Comparison of ENCODE assay signal across 8 mouse cellular contexts in genomic region chr14:25726226-25727148, GRCm38 (mm10). TPM values are rescaled to one million over a fixed set of nuclear protein-coding genes. Genes with fewer than 3 reads are reported as not detected.
DNase-seq lines count a peak whose midpoint lies in the region; ATAC-seq and TF ChIP-seq lines count a peak whose summit lies in the region.

No protein-coding gene starts in this region.

- H3K27me3 ChIP-seq in hindbrain, embryonic 11.5 days (ENCODE audit: control insufficient read depth, insufficient read depth, low read length): no peaks in the 10 kb centered on the region
- H3K27me3 ChIP-seq in hindbrain, embryonic 16.5 days (replicated peaks; ENCODE audit: control insufficient read depth, insufficient read depth, low read length): no peaks in the 10 kb centered on the region
- H3K27me3 ChIP-seq in ES-Bruce4 (ENCODE audit: control insufficient read depth, insufficient read depth, low read length, poor library complexity, severe bottlenecking): no peaks in the 10 kb centered on the region
- H3K27me3 ChIP-seq in liver, embryonic 16.5 days (ENCODE audit: control insufficient read depth, insufficient read depth, low read depth, low read length): no peaks in the 10 kb centered on the region

- no peaks in the 10 kb centered on the region for H3K4me1 ChIP-seq in hindbrain, embryonic 11.5 days (replicated peaks; ENCODE audit: control insufficient read depth, insufficient read depth, low read length)
- H3K4me1 ChIP-seq in hindbrain, embryonic 16.5 days (ENCODE audit: control insufficient read depth, insufficient read depth, low read depth, low read length): peaks cover 12% of the 10 kb centered on the region
- no peaks in the 10 kb centered on the region for H3K4me1 ChIP-seq in ES-Bruce4 (ENCODE audit: control insufficient read depth, insufficient read depth, low read length)
- H3K4me1 ChIP-seq in liver, embryonic 16.5 days (ENCODE audit: control insufficient read depth, low read depth, low read length): peaks cover 16% of the 10 kb centered on the region

- no peaks in the 10 kb centered on the region for H3K36me3 ChIP-seq in hindbrain, embryonic 11.5 days (ENCODE audit: control insufficient read depth, insufficient read depth, low read length)
- H3K36me3 ChIP-seq in hindbrain, embryonic 16.5 days (ENCODE audit: control insufficient read depth, insufficient read depth, low read length): no peaks in the 10 kb centered on the region
- no peaks in the 10 kb centered on the region for H3K36me3 ChIP-seq in ES-Bruce4 (ENCODE audit: control insufficient read depth, insufficient read depth, low read length, poor library complexity, severe bottlenecking)
- no peaks in the 10 kb centered on the region for H3K36me3 ChIP-seq in liver, embryonic 16.5 days (ENCODE audit: control insufficient read depth, insufficient read depth)

- WGBS in hindbrain, embryonic 11.5 days: 55% methylated on average over 20 of the region's 20 CpGs
- 57% methylated on average over 20 of the region's 20 CpGs for WGBS in hindbrain, embryonic 16.5 days
- WGBS in liver, embryonic 16.5 days (ENCODE audit: insufficient replicate concordance): 33% methylated on average over 20 of the region's 20 CpGs

- ATAC-seq in hindbrain, embryonic 11.5 days (ENCODE audit: low FRiP score): no peak
- no peak for ATAC-seq in hindbrain, embryonic 16.5 days
- no peak for ATAC-seq in liver, embryonic 16.5 days (ENCODE audit: low read depth)

- DNase-seq in hindbrain, embryonic 11.5 days (ENCODE audit: low spot score): peak; percentile 87
- DNase-seq in cerebellum, postnatal 25 days: peak; percentile 45 to 65
- peak; percentile 70 to 73 for DNase-seq in heart, postnatal 36 days
- peak; percentile 52 to 84 for DNase-seq in spleen, postnatal 4 days (ENCODE audit: low spot score in 2 of 2)
- no peak for DNase-seq in right cerebral cortex, postnatal 25 days

- intact Hi-C loops in heart, postnatal 36 days (cut with DNase I): no loop called here

- TF ChIP-seq CTCF in ES-Bruce4 (IDR thresholded peaks at IDR 0.05; ENCODE audit: low read depth, low read length): peak; percentile 95

- TF ChIP-seq EP300 in ES-Bruce4 (IDR thresholded peaks at IDR 0.05; ENCODE audit: insufficient read depth, low read depth, low read length): no peak

- no peak for TF ChIP-seq POLR2A in ES-Bruce4 (IDR thresholded peaks at IDR 0.05; ENCODE audit: insufficient read depth, low read length)

- H3K9ac ChIP-seq in hindbrain, embryonic 11.5 days (ENCODE audit: low read depth, low read length): no peak overlapping the region
- H3K9ac ChIP-seq in hindbrain, embryonic 16.5 days (ENCODE audit: low read depth, low read length): no peak overlapping the region
- no peak overlapping the region for H3K9ac ChIP-seq in ES-Bruce4 (ENCODE audit: low read depth, poor library complexity, severe bottlenecking)
- no peak overlapping the region for H3K9ac ChIP-seq in liver, embryonic 16.5 days (ENCODE audit: low read depth, low read length)

- H3K9me3 ChIP-seq in hindbrain, embryonic 11.5 days (ENCODE audit: control insufficient read depth, low read length): no peaks in the 10 kb centered on the region
- no peaks in the 10 kb centered on the region for H3K9me3 ChIP-seq in hindbrain, embryonic 16.5 days (ENCODE audit: control insufficient read depth, low read length)
- H3K9me3 ChIP-seq in ES-Bruce4 (replicated peaks; ENCODE audit: control insufficient read depth, insufficient read depth, low read length, poor library complexity, severe bottlenecking): no peaks in the 10 kb centered on the region
- H3K9me3 ChIP-seq in liver, embryonic 16.5 days (replicated peaks; ENCODE audit: control insufficient read depth, low read length): no peaks in the 10 kb centered on the region

- no peak overlapping the region for H3K27ac ChIP-seq in hindbrain, embryonic 11.5 days (ENCODE audit: low read depth, low read length)
- H3K27ac ChIP-seq in hindbrain, embryonic 16.5 days (ENCODE audit: low read depth, low read length): no peak overlapping the region
- H3K27ac ChIP-seq in ES-Bruce4 (ENCODE audit: insufficient read depth, low read length): no peak overlapping the region
- peak overlapping the region; percentile 30 for H3K27ac ChIP-seq in liver, embryonic 16.5 days (ENCODE audit: low read length)

- H3K4me2 ChIP-seq in hindbrain, embryonic 11.5 days (replicated peaks; ENCODE audit: low read depth, low read length): no peak overlapping the region
- no peak overlapping the region for H3K4me2 ChIP-seq in hindbrain, embryonic 16.5 days (ENCODE audit: low read length)
- no peak overlapping the region for H3K4me2 ChIP-seq in liver, embryonic 16.5 days (ENCODE audit: low read depth, low read length)

- no peak overlapping the region for H3K4me3 ChIP-seq in hindbrain, embryonic 11.5 days (ENCODE audit: low read depth, low read length)
- no peak overlapping the region for H3K4me3 ChIP-seq in hindbrain, embryonic 16.5 days (ENCODE audit: low read length)
- no peak overlapping the region for H3K4me3 ChIP-seq in ES-Bruce4 (ENCODE audit: low read depth, low read length)
- no peak overlapping the region for H3K4me3 ChIP-seq in liver, embryonic 16.5 days (ENCODE audit: low read depth, low read length)

RNA-seq across cellular contexts. Expression of gene Ppif, which starts 32.5 kb away (rescaled TPM):
- 32.3 and 33.3 TPM in 2 replicates for polyA plus RNA-seq in hindbrain, embryonic 11.5 days (2014; fragmentation: Nextera tagmentation; extraction: Ambion mirVana)
- polyA plus RNA-seq in hindbrain, embryonic 16.5 days (2015; fragmentation: Nextera tagmentation; extraction: Ambion mirVana): 34.6 and 45.4 TPM in 2 replicates
- polyA plus RNA-seq in ES-Bruce4 (2011; ENCODE audit: insufficient read depth, insufficient read length, low read depth, missing spikeins): 41.1 and 42.2 TPM in 2 replicates
- 100 to 1,000 TPM; 294 to 308 TPM for total RNA-seq in heart, postnatal 36 days (2021)
- polyA plus RNA-seq in liver, embryonic 16.5 days (2015; fragmentation: Nextera tagmentation; extraction: Ambion mirVana): 20.5 and 26.0 TPM in 2 replicates

RNA-seq across cellular contexts. Expression of gene Zcchc24, which starts 42.4 kb away (rescaled TPM):
- 13.4 and 14.3 TPM in 2 replicates for polyA plus RNA-seq in hindbrain, embryonic 11.5 days (2014; fragmentation: Nextera tagmentation; extraction: Ambion mirVana)
- polyA plus RNA-seq in hindbrain, embryonic 16.5 days (2015; fragmentation: Nextera tagmentation; extraction: Ambion mirVana): 10.1 and 17.2 TPM in 2 replicates
- polyA plus RNA-seq in ES-Bruce4 (2011; ENCODE audit: insufficient read depth, insufficient read length, low read depth, missing spikeins): 9.0 and 9.5 TPM in 2 replicates
- total RNA-seq in heart, postnatal 36 days (2021): 10 to 100 TPM; 35.0 to 39.0 TPM
- polyA plus RNA-seq in liver, embryonic 16.5 days (2015; fragmentation: Nextera tagmentation; extraction: Ambion mirVana): 4.5 and 5.5 TPM in 2 replicates
